Mouse (Mus musculus) adipocyte (in vitro differentiated cells): ENCODE measurements around the gene Mertk.
A peak's percentile ranks its signal among the peaks of the same experiment; 100 is the strongest.

Source experiments
- DNase-seq: peaks from one replicate; pipeline ENCODE4 v3.0.0-alpha.2; 2016; ENCODE audit warnings: low spot score

Gene Mertk

DNA sequence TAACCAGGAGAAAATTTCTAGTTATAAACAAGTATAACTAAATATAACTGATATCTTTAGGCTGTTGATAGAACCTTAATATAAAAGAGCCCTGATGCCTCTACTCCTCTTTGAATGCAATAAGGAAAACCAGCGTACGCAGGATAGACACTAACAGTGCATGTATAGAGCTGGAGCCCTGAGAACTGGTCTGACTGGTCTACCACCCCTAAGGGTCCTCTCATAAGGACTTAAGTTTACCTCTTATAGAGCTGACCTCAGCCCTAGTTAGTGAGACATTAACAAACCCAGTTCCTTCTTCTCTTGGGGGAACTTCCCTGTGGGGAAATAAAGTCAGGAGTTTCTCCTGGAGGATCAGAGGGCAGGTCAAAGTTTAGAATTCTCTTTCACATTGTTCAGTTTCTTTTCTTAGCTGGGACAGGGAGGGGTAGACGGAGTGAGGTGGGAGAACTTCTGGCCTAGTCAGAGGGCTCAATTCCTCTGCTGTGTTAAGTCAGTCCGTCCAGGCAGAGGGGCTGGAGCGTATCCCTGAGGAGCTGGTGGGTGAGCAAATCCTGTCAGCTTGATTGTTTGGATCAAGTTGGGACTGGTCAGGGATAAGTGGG is 23.5 kb downstream of the Mertk start:
- DNase-seq = no peak

DNA sequence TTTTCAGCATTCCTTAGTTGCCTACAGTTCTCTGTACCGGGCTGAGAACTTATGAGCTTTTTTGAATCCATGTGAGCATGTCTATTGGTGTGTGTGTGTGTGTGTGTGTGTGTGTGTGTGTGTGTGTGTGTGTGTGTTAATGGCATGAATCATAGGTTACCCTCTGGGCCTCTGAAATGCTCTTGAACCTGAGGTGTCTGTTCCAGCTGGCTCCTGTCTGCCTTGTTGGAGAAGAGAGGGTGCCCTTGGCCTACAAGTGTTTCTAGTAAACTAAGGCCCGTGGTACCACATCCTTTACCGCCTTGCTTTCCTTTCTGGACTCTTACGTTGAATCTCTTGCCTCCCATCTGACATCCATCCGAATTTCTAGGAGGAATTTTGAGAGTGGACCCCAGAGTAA is 27.3 kb downstream of the Mertk start:
- no peak for DNase-seq

DNA sequence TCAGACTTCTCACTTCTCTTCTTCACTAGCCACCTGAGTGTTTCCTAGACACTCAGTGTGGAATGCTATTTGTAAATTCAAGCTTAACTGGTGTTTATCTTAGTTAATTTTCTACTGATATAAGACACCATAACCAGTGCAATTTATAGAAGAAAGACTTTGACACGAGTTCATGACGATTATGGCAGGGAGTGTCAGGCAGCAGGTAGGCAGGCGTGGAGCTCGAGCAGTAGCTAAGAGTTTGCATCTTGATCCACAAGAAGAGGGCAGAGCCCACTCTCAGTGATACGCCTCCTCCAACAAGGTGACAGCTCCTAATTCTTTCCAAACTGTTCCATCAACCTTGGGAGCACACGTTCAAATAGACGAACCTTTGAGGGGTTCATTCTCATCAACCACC is 27.9 kb downstream of the Mertk start:
- DNase-seq = no peak

DNA sequence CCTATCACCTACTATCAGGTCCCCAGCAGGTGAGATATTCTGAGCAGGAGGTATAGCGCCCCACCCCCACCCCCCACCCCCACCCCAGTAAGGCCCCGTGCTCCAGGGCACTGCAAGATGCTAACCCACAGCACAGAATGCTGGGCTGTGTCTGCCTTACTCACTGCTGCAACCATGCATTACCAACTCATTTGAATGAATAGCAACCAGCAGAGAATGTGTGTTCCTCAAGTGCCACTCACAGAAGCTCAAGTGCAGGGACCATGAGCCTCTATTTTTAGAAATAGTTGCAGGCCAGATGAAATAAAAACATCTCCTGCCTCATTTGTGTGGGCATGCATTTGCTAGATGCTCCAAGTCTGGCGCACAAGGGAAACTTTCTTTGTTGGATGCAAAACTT is 28.8 kb downstream of the Mertk start:
- no peak for DNase-seq

- no peak for DNase-seq
Observed at GRCm38 (mm10) chr2:128728066-128728465, 29.3 kb downstream of the Mertk start.

DNA sequence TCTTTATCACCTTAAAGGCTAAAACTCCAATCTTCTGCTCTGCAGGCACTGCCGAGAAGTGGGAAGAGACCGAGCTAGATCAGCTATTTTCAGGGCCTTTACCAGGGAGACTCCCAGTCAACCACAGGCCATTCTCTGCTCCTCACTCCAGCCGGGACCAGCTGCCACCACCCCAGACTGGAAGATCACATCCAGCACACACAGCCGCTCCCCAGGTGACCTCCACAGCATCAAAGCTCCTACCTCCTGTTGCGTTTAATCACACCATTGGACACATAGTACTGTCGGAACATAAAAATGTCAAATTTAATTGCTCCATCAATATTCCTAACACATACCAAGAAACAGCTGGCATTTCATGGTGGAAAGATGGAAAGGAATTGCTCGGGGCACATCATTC is 30.4 kb downstream of the Mertk start:
- no peak for DNase-seq

DNA sequence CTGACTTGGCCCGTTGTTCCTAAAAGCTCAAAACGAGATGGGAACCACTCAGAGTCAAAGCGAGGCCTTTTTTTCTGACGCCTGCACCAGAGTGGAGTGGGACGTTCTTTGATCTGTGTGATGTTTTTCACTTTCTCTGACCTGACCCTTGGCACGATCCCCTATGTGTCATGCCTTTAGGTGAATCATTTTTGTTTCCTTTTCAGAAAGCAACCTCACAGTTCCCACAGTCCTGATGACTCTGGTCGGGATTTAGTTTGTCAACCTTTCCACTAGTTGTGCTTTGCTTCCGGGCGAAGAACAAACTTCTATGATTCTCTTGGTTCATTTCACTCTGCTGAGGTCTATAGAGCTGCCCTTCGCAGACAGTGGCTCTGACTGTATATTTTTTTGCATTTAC is 32.8 kb downstream of the Mertk start:
- peak; percentile 71 for DNase-seq

DNA sequence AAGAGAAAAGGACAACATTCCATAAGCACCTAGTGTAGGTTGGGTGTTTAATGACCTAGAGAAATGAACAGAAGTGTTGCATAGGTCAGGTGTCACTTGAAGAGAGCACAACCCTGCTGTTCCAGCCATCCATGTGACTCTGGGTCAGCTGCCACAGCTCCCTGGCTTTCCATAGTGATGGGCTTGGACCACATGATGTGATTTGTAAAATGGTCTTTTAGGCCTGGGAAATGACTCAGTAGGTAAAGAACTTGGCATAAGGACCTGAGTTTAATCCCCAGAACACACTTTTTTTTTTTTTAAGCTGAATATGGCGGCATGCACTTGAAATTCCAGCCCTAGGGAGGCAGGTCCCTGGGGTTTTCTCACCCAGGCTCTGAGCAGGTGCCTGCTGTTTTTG is 33.2 kb downstream of the Mertk start:
- no peak for DNase-seq

DNA sequence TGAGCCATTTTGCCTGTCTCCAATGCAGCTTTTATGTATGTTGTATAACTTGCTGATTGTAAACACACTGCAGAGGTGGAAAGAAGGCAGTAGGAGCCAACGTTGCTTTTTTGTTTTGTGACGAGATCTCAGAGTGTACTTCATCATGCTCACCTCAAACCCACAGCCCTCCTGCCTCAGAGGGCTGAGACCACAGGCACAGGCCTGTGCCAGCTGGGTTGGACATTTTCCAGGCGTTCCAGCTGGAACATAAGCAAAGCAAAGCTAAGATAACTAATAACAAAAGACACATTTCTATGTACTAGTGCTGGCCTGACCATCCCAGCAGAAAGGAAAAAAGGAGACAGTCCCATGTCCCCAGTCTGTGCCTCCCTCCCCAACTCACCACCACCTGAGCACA is 36.3 kb downstream of the Mertk start:
- DNase-seq = no peak

DNA sequence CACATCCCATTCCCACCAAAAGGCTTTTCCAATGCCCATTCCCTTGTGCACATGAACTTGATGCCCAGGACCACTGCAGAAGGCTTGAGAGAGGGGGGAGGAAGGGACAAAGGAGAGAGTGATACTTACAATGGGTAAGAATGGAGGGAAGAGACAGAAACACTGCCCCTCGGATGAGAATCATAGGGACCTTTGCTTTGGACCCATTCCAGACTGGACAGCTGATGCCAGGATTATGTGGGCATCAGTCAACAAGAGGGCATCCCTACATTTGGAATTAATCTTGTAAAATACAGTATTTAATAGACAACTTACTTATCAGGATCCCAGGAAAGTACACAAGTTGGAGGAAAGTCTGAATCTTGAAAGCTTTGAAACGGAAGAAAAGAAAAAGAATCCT is 38.3 kb downstream of the Mertk start:
- DNase-seq = no peak

- peak; percentile 85 for DNase-seq
Observed at GRCm38 (mm10) chr2:128737796-128738195, 39.0 kb downstream of the Mertk start.

DNA sequence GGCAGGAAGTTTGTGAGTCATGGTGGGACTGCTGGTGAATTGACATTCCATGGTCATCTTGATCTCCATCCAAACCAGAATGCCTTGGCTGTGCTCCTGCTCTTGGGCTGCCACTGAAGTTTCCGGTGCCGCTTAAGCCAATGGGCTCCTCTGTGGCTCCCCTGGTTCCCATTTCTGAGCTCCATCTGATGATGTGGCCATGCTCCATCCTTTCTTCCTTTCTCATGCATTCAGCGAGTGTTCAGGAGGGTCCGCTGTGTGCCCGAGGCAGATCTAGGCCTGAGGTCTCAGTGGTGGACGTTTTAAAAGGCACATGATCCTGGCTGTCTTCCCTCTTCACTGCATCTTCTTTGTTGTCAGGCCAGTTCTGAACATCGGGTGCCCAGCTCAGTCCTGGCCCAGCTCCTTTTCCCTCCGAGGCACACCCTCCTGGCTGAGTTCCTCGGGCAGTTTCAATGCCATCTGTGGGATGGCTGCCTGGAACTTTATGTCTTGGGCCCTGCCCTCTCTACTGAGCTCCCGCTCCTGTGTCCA is 40.0 kb downstream of the Mertk start:
- peak; percentile 95 for DNase-seq

DNA sequence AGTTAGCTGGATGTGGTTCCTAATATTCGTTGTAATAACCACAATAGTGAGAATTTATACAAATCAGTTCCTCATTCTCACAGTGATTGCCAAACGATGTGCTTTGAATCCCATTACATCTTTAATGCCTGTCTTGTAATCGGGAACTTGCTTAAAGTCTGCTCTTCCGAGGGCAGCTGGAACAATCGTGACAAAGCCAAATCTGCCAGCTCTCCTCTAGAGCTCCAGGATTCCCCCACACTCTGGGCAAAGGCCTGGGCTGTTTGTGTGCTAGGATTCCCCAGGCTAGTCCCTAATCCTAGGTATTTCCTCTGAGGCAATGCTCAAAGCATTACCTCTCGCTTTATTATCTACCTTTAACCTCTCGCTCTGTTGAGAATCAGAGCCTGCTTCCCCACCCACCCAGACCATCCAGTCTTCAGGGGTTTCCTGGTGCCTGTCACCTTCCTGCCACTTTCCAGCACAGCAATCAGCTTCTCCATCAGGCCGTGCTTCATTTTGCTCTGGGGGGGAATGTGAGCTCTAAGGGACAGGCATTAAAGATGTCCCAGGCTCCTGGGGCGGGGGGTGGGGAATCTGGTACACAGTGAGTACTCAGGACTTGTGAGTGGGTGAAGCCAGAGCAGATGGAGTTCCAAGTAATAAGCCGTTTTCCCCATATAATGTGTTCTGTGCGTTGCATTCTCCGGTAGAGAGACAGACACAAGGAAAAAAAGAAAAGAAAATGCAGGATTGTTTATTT is 47.3 kb downstream of the Mertk start:
- peak; percentile 86 for DNase-seq

- DNase-seq = peak; percentile 94
Observed at GRCm38 (mm10) chr2:128746621-128747151, 47.9 kb downstream of the Mertk start.

GRCm38 (mm10) chr2:128747433-128748028 is 48.8 kb downstream of the Mertk start:
- DNase-seq = peak; percentile 52

- DNase-seq = no peak
Observed at GRCm38 (mm10) chr2:128748171-128748570, 49.4 kb downstream of the Mertk start.

DNA sequence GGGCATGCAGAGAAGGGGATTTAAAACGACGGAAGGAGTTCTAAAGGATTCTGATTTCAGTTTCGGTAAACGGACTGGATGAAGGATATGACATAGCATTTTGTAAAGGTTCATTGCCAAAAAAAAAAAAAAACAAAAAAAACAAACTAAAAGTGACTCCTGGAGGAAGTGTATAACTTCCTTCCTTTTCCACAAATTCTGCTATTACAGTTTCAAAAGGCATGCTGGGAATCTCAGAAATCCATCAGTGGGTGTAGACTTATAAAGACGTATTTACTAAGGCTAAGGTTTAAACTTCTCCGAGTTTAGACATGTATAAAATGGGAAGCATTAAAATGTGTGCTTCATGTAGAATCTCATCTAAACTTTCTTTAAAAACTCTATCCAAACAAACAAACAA is 52.3 kb downstream of the Mertk start:
- no peak for DNase-seq

GRCm38 (mm10) chr2:128753295-128753873 is 54.6 kb downstream of the Mertk start:
- peak; percentile 78 for DNase-seq

DNA sequence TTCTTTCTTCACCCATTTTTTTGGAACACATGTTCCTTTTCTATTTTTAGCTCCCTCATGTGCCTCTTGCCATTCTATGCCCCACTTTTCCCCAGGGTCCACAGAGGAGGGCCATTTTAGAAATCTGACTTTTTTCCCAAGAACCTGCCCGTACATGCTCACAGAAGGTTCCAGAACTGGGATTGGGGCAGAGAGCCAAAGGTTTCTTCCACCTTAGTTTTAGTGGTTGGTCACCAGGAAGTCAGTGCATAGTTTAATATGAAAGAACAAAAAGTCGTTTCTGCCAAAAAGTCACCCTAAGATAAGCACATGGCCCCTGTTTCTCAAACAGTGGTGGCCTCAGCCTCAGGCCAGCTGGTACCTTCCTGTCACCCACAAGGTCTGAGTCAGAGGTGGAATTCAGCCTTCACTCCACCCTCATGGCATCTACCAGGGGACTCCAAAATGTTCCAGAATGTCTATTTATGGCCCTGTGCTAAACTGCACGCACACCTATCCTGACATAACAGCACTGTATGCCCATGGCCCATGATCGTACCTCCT is 56.5 kb downstream of the Mertk start:
- DNase-seq = peak; percentile 61

GRCm38 (mm10) chr2:128758724-128759340 is 60.1 kb downstream of the Mertk start:
- peak; percentile 68 for DNase-seq

GRCm38 (mm10) chr2:128762008-128762407 is 63.3 kb downstream of the Mertk start:
- DNase-seq = no peak

GRCm38 (mm10) chr2:128765787-128766186 is 67.0 kb downstream of the Mertk start:
- DNase-seq = no peak
